Mouse (Mus musculus) erythroblast, adult 5-6 weeks (primary cell): ENCODE data around the gene Gm9758. TPM values are rescaled to one million over a fixed set of nuclear protein-coding genes. Genes with fewer than 3 reads are reported as not detected.

Experiments
- total RNA-seq, 2 experiments: library from RNA; stranded (forward) in 1 of 2; stranded (reverse) in 1 of 2; fragments of 150-400 nt in 1 of 2; fragments of 200-764, 138-1000 nt in 1 of 2; gene quantifications; 2 replicates each; pipeline versions ENCODE4 v1.2.3 to v1.2.4; 2015 to 2017; ENCODE audit warnings: low replicate concordance in 2 of 2

The Gm9758 gene
- total RNA-seq, 2 experiments from 2014 or later = not detected

Other genes with a start within 250 kb of the Gm9758 start
- gene Speer4e, start 23.5 kb upstream of the Gm9758 start, total RNA-seq (2015; ENCODE audit: low replicate concordance) = not detected in 2 replicates
- gene Speer4e, start 23.5 kb upstream of the Gm9758 start, total RNA-seq (2017; ENCODE audit: low replicate concordance) = not detected in 2 replicates
- gene Gm10354, start 64.0 kb upstream of the Gm9758 start, total RNA-seq (2015; ENCODE audit: low replicate concordance) = not detected in 2 replicates
- not detected in 2 replicates for gene Gm10354, start 64.0 kb upstream of the Gm9758 start, total RNA-seq (2017; ENCODE audit: low replicate concordance)
- gene Gm17019, start 118.1 kb upstream of the Gm9758 start, total RNA-seq (2015; ENCODE audit: low replicate concordance) = not detected in 2 replicates
- not detected in 2 replicates for gene Gm17019, start 118.1 kb upstream of the Gm9758 start, total RNA-seq (2017; ENCODE audit: low replicate concordance)